Mouse (Mus musculus) kidney, adult 8-10 months (tissue): ENCODE data around the gene Marcks.
A peak's percentile ranks its signal among the peaks of the same experiment; 100 is the strongest.
"Not testable (repeated sequence)": the region's sequence is repeated elsewhere in the genome, so short reads cannot be mapped to it uniquely, and the experiment has no call there.

ENCODE experiments used
- DNase-seq, 2 experiments: peaks; one replicate each; pipeline ENCODE4 v3.0.0; 2022

Marcks gene

GRCm38 (mm10) chr10:37135951-37136751 is 2.6 kb downstream of the Marcks start:
- DNase-seq, result peak in 1 of 2 experiments; percentile 25

- no peak for DNase-seq
Observed at GRCm38 (mm10) chr10:37133876-37134708, 4.6 kb downstream of the Marcks start.

GRCm38 (mm10) chr10:37132671-37133070 is 6.0 kb downstream of the Marcks start:
- no peak for DNase-seq

- DNase-seq, result no peak
Observed at GRCm38 (mm10) chr10:37129652-37130051, 9.1 kb downstream of the Marcks start.

GRCm38 (mm10) chr10:37115329-37115728 is 23.4 kb downstream of the Marcks start:
- DNase-seq, result no peak

- no peak for DNase-seq
Observed at GRCm38 (mm10) chr10:37112812-37113211, 25.9 kb downstream of the Marcks start.

- DNase-seq, result peak in 1 of 2 experiments; percentile 1
Observed at GRCm38 (mm10) chr10:37112362-37112761, 26.4 kb downstream of the Marcks start.

GRCm38 (mm10) chr10:37111432-37111831 is 27.3 kb downstream of the Marcks start:
- no peak for DNase-seq

GRCm38 (mm10) chr10:37106871-37107627 is 31.7 kb downstream of the Marcks start:
- DNase-seq, result no peak

- DNase-seq, result no peak
Observed at GRCm38 (mm10) chr10:37106303-37106702, 32.4 kb downstream of the Marcks start.

- DNase-seq, result no peak
Observed at GRCm38 (mm10) chr10:37102227-37103080, 36.3 kb downstream of the Marcks start.

- DNase-seq, result no peak
Observed at GRCm38 (mm10) chr10:37101733-37102132, 37.0 kb downstream of the Marcks start.

GRCm38 (mm10) chr10:37096529-37096928 is 42.2 kb downstream of the Marcks start:
- no peak for DNase-seq

GRCm38 (mm10) chr10:37095803-37096202 is 42.9 kb downstream of the Marcks start:
- no peak for DNase-seq

GRCm38 (mm10) chr10:37093306-37093705 is 45.4 kb downstream of the Marcks start:
- DNase-seq, result no peak

GRCm38 (mm10) chr10:37090411-37090810 is 48.3 kb downstream of the Marcks start:
- DNase-seq, result no peak

GRCm38 (mm10) chr10:37084071-37084470 is 54.6 kb downstream of the Marcks start:
- not testable (repeated sequence) for DNase-seq
